Mouse (Mus musculus): Measurements from ENCODE around the gene Alpk1. TPM values are rescaled to one million over a fixed set of nuclear protein-coding genes. Genes with fewer than 3 reads are reported as not detected.

The Alpk1 gene
- polyA plus RNA-seq, 1 experiment from 2014 or later = 1.0 TPM

- Histone ChIP-seq H3K36me3 (no peaks in the 10 kb centered on the region), H3K4me1 (replicated peaks) (peaks cover 25% of the 10 kb centered on the region), H3K9me3 (no peaks in the 10 kb centered on the region), H3K4me3 (replicated peaks) (no peak overlapping the region), H3K9ac (replicated peaks) (no peak overlapping the region), H3K4me2 (replicated peaks) (no peak overlapping the region), H3K27me3 (peaks cover 92% of the 10 kb centered on the region), H3K27ac (no peak overlapping the region)
- ATAC-seq = peak; percentile 82
- WGBS = 40% methylated on average over 18 of the region's 18 CpGs
Measured at GRCm38 (mm10) chr3:127646156-127646825, 134.0 kb downstream of the Alpk1 start.

GRCm38 (mm10) chr3:127642211-127642610 is 138.1 kb downstream of the Alpk1 start:
- no peaks in the 10 kb centered on the region for H3K9me3 ChIP-seq
- 0 out of 2 replicates have a peak overlapping the region, but pooled peaks have one; percentile 12 for H3K4me2 ChIP-seq (replicated peaks)
- H3K9ac ChIP-seq (replicated peaks) = no peak overlapping the region
- H3K4me3 ChIP-seq (replicated peaks) = no peak overlapping the region
- no peak for ATAC-seq
- WGBS = 1% methylated on average over 5 of the region's 5 CpGs
- no peaks in the 10 kb centered on the region for H3K36me3 ChIP-seq
- peaks cover 97% of the 10 kb centered on the region for H3K27me3 ChIP-seq
- H3K27ac ChIP-seq = peak overlapping the region; percentile 58
- H3K4me1 ChIP-seq (replicated peaks) = peaks cover 48% of the 10 kb centered on the region

- no peaks in the 10 kb centered on the region for H3K36me3 ChIP-seq
- H3K4me3 ChIP-seq (replicated peaks) = peak overlapping the region; percentile 9; the same call in 1 of the 2 replicates
- peak overlapping the region; percentile 74 for H3K27ac ChIP-seq
- H3K4me1 ChIP-seq (replicated peaks) = peaks cover 42% of the 10 kb centered on the region
- peaks cover 95% of the 10 kb centered on the region for H3K27me3 ChIP-seq
- no peak overlapping the region for H3K9ac ChIP-seq (replicated peaks)
- peak overlapping the region; percentile 46 for H3K4me2 ChIP-seq (replicated peaks)
- no peaks in the 10 kb centered on the region for H3K9me3 ChIP-seq
- WGBS = 3% methylated on average over 37 of the region's 37 CpGs
- peak; percentile 18 for ATAC-seq
Measured at GRCm38 (mm10) chr3:127640762-127641700, 139.3 kb downstream of the Alpk1 start.

- WGBS = under 1% methylated on average over 36 of the region's 36 CpGs
- H3K4me3 ChIP-seq (replicated peaks) = peak overlapping the region; percentile 20
- peak; percentile 85 for ATAC-seq
- H3K36me3 ChIP-seq = no peaks in the 10 kb centered on the region
- no peaks in the 10 kb centered on the region for H3K9me3 ChIP-seq
- H3K4me1 ChIP-seq (replicated peaks) = peaks cover 42% of the 10 kb centered on the region
- H3K9ac ChIP-seq (replicated peaks) = peak overlapping the region; percentile 32
- peak overlapping the region; percentile 74 for H3K27ac ChIP-seq
- H3K4me2 ChIP-seq (replicated peaks) = peak overlapping the region; percentile 46
- H3K27me3 ChIP-seq = peaks cover 91% of the 10 kb centered on the region
Measured at GRCm38 (mm10) chr3:127639875-127640761, 140.2 kb downstream of the Alpk1 start.

- WGBS = 2% methylated on average over 3 of the region's 3 CpGs
- peak overlapping the region; percentile 74; the same call in 1 of the 2 replicates for H3K9ac ChIP-seq (replicated peaks)
- peak overlapping the region; percentile 66 for H3K4me2 ChIP-seq (replicated peaks)
- H3K36me3 ChIP-seq = no peaks in the 10 kb centered on the region
- peaks cover 55% of the 10 kb centered on the region for H3K4me1 ChIP-seq (replicated peaks)
- H3K4me3 ChIP-seq (replicated peaks) = peak overlapping the region; percentile 53
- H3K27ac ChIP-seq = no peak overlapping the region
- H3K27me3 ChIP-seq = peaks cover 78% of the 10 kb centered on the region
- no peaks in the 10 kb centered on the region for H3K9me3 ChIP-seq
- no peak for ATAC-seq
Measured at GRCm38 (mm10) chr3:127634984-127635349, 145.4 kb downstream of the Alpk1 start.

- Histone ChIP-seq H3K4me1 (replicated peaks) (peaks cover 49% of the 10 kb centered on the region), H3K4me3 (replicated peaks) (peak overlapping the region; percentile 53), H3K9me3 (no peaks in the 10 kb centered on the region), H3K9ac (replicated peaks) (peak overlapping the region; percentile 74), H3K27me3 (peaks cover 79% of the 10 kb centered on the region), H3K4me2 (replicated peaks) (peak overlapping the region; percentile 66), H3K36me3 (no peaks in the 10 kb centered on the region), H3K27ac (peak overlapping the region; percentile 90)
- ATAC-seq = peak; percentile 75
- WGBS = under 1% methylated on average over 58 of the region's 58 CpGs
Measured at GRCm38 (mm10) chr3:127634101-127634983, 146.0 kb downstream of the Alpk1 start.

- H3K4me2 ChIP-seq (replicated peaks) = peak within 1 kb of the TSS; percentile 66
- H3K9ac ChIP-seq (replicated peaks) = peak within 1 kb of the TSS; percentile 74
- H3K27me3 ChIP-seq = peaks cover 77% of the 10 kb centered on the region
- ATAC-seq = peak; percentile 64
- H3K9me3 ChIP-seq = no peaks in the 10 kb centered on the region
- H3K27ac ChIP-seq = peak within 1 kb of the TSS; percentile 90
- H3K4me1 ChIP-seq (replicated peaks) = peaks cover 52% of the 10 kb centered on the region
- H3K36me3 ChIP-seq = no peaks in the 10 kb centered on the region
- under 1% methylated on average over 75 of the region's 92 CpGs for WGBS
- H3K4me3 ChIP-seq (replicated peaks) = peak within 1 kb of the TSS; percentile 53
Measured at GRCm38 (mm10) chr3:127633080-127634032, 147.0 kb downstream of the Alpk1 start, which contains the start of gene Neurog2. TSS of gene Neurog2 (plus strand) at chr3:127633135.

GRCm38 (mm10) chr3:127632531-127632930 is 147.8 kb downstream of the Alpk1 start:
- Histone ChIP-seq H3K9ac (replicated peaks) (peak overlapping the region; percentile 74; the same call in 1 of the 2 replicates), H3K4me1 (replicated peaks) (peaks cover 60% of the 10 kb centered on the region), H3K27me3 (peaks cover 77% of the 10 kb centered on the region), H3K4me2 (replicated peaks) (peak overlapping the region; percentile 66), H3K4me3 (replicated peaks) (peak overlapping the region; percentile 53), H3K36me3 (no peaks in the 10 kb centered on the region), H3K9me3 (no peaks in the 10 kb centered on the region), H3K27ac (peak overlapping the region; percentile 90)
- under 1% methylated on average over 28 of the region's 32 CpGs for WGBS
- ATAC-seq = peak; percentile 84

- WGBS = under 1% methylated on average over 10 of the region's 10 CpGs
- peak overlapping the region; percentile 90 for H3K27ac ChIP-seq
- 0 out of 2 replicates have a peak overlapping the region, but pooled peaks have one; percentile 74 for H3K9ac ChIP-seq (replicated peaks)
- no peak for ATAC-seq
- H3K4me2 ChIP-seq (replicated peaks) = peak overlapping the region; percentile 66
- H3K9me3 ChIP-seq = no peaks in the 10 kb centered on the region
- H3K4me1 ChIP-seq (replicated peaks) = peaks cover 70% of the 10 kb centered on the region
- no peaks in the 10 kb centered on the region for H3K36me3 ChIP-seq
- peaks cover 77% of the 10 kb centered on the region for H3K27me3 ChIP-seq
- H3K4me3 ChIP-seq (replicated peaks) = peak overlapping the region; percentile 53
Measured at GRCm38 (mm10) chr3:127631582-127631981, 148.7 kb downstream of the Alpk1 start.

Measured in midbrain, embryonic 13.5 days (tissue).